Mouse (Mus musculus): ENCODE data around the gene Dstyk.

- TF ChIP-seq CTCF (conservative IDR thresholded peaks at IDR 0.05 in 1 of 2, IDR thresholded peaks at IDR 0.05 in 1 of 2; ENCODE audit: low read depth in 2 of 2, low read length in 2 of 2) (no peak), POLR2A (IDR thresholded peaks at IDR 0.05; ENCODE audit: low read depth, low read length) (no peak), TBP (conservative IDR thresholded peaks at IDR 0.05; ENCODE audit: low read depth, low read length) (no peak)
Measured at GRCm38 (mm10) chr1:132431716-132432115, 14.4 kb downstream of the Dstyk start.

Data from CH12.LX (cell line).